Mouse (Mus musculus) liver, adult 2 months (tissue): Measurements from ENCODE around the gene Hist1h2ab. TPM values are rescaled to one million over a fixed set of nuclear protein-coding genes. Genes with fewer than 3 reads are reported as not detected.
"Not testable (repeated sequence)": the region's sequence is repeated elsewhere in the genome, so short reads cannot be mapped to it uniquely, and the experiment has no call there.

Experiments
- DNase-seq: peaks from one replicate; pipeline ENCODE4 v3.0.0-alpha.2; 2011; ENCODE audit warnings: low read depth, low spot score; ENCODE audit errors: extremely low read depth
- H3K27ac ChIP-seq: fragments of 200-500 bp; replicated peaks from 2 replicates; pipeline ENCODE4 v1.5.1; 2012; ENCODE audit warnings: low read depth, mild to moderate bottlenecking, control low read depth, inconsistent platforms, low read length; ENCODE audit not compliant: insufficient read depth
- H3K27me3 ChIP-seq: fragments of 200-500 bp; 2 replicates; pipeline ENCODE4 v1.6.1; 2012; ENCODE audit warnings: mild to moderate bottlenecking, moderate library complexity, low read length, inconsistent platforms; ENCODE audit not compliant: control insufficient read depth, insufficient read depth
- H3K36me3 ChIP-seq: fragments of 200-500 bp; 2 replicates; pipeline ENCODE4 v1.6.1; 2012; ENCODE audit warnings: low read length, inconsistent platforms; ENCODE audit not compliant: control insufficient read depth, insufficient read depth
- H3K4me1 ChIP-seq: fragments of 200-500 bp; 2 replicates; pipeline ENCODE4 v1.6.1; 2011; ENCODE audit warnings: low read length; ENCODE audit not compliant: control insufficient read depth, insufficient read depth
- H3K4me3 ChIP-seq: fragments of 200-500 bp; 2 replicates; pipeline ENCODE4 v1.5.1; 2011; ENCODE audit warnings: low read depth, mild to moderate bottlenecking, control low read depth, low read length, moderate library complexity; ENCODE audit not compliant: insufficient read depth
- H3K79me2 ChIP-seq: fragments of 200-500 bp; 2 replicates; pipeline ENCODE4 v1.6.1; 2012; ENCODE audit warnings: inconsistent platforms, mild to moderate bottlenecking, low read length, moderate library complexity; ENCODE audit not compliant: control insufficient read depth, insufficient read depth
- H3K9ac ChIP-seq: fragments of 200-500 bp; 2 replicates; pipeline ENCODE4 v1.6.1; 2012; ENCODE audit warnings: low read depth, mild to moderate bottlenecking, control low read depth, inconsistent platforms, low read length
- CTCF ChIP-seq: fragments of 200-500 bp; IDR thresholded peaks from 2 replicates; pipeline ENCODE4 v1.5.1; 2011; ENCODE audit warnings: low read depth, low read length, control low read depth
- POLR2A ChIP-seq: fragments of 200-500 bp; IDR thresholded peaks from 2 replicates; pipeline ENCODE4 v1.6.1; 2011; ENCODE audit warnings: low read length, control low read depth; ENCODE audit not compliant: insufficient read depth; ENCODE audit errors: extremely low read depth
- WGBS: fragments of 180-500 bp; shearing (Covaris S2); methylation state at CpG from one replicate; pipeline ENCODE4 v1.1.7; 2018; 5-methylcytosine and 5-hydroxymethylcytosine counted together
- polyA plus RNA-seq: library from polyadenylated mRNA; depleted of rRNA; stranded (reverse); fragments of >200 nt; gene quantifications from 2 replicates; pipeline ENCODE4 v1.2.3, GENCODE M21; 2012
- total RNA-seq: library from RNA; depleted of rRNA; stranded (reverse); fragments of >200 nt; gene quantifications from 2 replicates; pipeline ENCODE4 v1.2.3, GENCODE M21; 2014

Gene Hist1h2ab
- total and polyA plus RNA-seq, 2 experiments, result 1.0 to 19.4 TPM

DNA sequence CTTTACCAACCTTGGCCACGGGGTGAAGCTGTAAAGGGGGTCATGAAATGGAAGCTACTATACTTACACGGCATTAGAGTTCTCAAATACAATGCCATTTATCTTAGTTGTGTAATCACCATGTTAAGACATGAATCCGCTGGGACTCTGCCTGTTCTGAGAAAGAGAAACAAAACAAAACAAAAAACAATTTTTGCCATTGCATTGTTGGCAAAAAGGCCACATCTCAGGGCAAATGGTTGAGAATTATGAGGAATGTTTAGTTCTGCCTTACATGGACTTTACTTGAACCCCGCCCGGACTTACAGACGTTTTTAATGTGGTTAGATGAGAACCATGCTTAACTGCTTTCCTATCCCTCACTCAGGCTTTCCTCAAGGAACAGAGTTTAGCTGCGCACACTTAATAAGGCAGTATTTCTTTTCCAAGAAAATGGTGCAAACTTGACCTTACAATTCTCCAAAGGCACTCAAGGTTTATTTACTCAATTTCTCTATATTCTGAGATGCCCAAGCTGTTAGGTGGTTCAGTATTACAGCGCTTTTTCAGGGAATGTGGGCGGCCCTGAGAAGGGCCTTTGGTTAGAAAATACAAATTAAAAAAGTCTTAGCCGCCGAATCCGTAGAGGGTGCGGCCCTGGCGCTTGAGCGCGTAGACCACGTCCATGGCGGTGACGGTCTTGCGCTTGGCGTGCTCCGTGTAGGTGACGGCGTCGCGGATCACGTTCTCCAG lies 9.5 kb downstream of the Hist1h2ab start:
- 5% methylated on average over 25 of the region's 27 CpGs for WGBS
- DNase-seq, result no peak
- peak overlapping the region; percentile 67; the same call in 1 of the 2 replicates for H3K4me3 ChIP-seq
- H3K36me3 ChIP-seq, result no peaks in the 10 kb centered on the region
- H3K79me2 ChIP-seq, result no peaks in the 10 kb centered on the region
- H3K9ac ChIP-seq, result peak overlapping the region; percentile 43; the same call in 1 of the 2 replicates
- TF ChIP-seq CTCF (no peak), POLR2A (no peak)
- no peaks in the 10 kb centered on the region for H3K27me3 ChIP-seq
- peaks cover 11% of the 10 kb centered on the region; the same call in 1 of the 2 replicates for H3K4me1 ChIP-seq
- H3K27ac ChIP-seq, result no peak overlapping the region

DNA sequence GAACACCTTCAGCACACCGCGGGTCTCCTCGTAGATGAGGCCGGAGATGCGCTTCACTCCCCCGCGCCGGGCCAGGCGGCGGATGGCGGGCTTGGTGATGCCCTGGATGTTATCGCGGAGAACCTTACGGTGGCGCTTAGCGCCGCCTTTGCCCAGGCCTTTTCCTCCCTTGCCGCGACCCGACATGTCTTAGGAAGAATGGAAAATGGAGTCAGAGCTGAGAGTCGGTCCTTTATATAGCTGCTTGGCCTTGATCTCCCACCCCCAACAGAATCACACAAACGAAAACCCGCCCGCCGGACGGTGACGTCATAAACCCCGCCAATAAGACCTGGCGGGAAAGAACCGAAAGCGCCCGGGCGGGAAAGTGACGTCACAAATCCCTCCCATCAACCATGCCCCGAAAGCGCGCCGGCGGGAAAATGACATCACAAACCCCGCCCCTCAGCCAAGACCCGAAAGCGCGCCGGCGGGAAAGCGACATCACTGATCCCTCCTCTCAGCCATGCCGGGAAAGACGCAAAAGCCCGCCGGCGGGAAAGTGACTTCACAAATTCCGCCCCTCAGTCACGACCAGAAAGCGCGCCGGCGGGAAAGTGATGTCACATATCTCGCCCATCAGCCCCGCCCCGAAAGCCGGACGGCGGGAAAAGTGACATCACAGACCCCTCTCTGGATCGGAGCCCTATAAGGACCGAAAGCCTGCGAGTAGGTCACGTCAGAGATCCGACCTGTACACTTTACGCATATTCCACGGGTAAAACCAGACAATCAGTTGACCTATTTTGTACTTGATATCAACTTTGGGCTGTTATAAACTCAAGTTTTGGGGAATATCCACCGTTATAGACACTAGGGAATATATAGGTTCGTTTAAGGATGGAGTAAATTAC lies 10.3 kb downstream of the Hist1h2ab start, which contains the start of gene Hist1h4a:
Gene Hist1h4a (minus strand): TSS at position 259 of the 893 bp plus-strand sequence.
- H3K79me2 ChIP-seq, result no peaks in the 10 kb centered on the region
- peak within 1 kb of the TSS; percentile 67 for H3K4me3 ChIP-seq
- under 1% methylated on average over 67 of the region's 72 CpGs for WGBS
- no peaks in the 10 kb centered on the region for H3K36me3 ChIP-seq
- TF ChIP-seq POLR2A, result peak; percentile 64; the same call in 1 of the 2 replicates
- TF ChIP-seq CTCF, result no peak
- no peaks in the 10 kb centered on the region for H3K27me3 ChIP-seq
- H3K27ac ChIP-seq, result peak within 1 kb of the TSS; percentile 62; the same call in 1 of the 2 replicates
- H3K4me1 ChIP-seq, result peaks cover 11% of the 10 kb centered on the region; the same call in 1 of the 2 replicates
- peak; percentile 87 for DNase-seq
- peak within 1 kb of the TSS; percentile 72 for H3K9ac ChIP-seq

DNA sequence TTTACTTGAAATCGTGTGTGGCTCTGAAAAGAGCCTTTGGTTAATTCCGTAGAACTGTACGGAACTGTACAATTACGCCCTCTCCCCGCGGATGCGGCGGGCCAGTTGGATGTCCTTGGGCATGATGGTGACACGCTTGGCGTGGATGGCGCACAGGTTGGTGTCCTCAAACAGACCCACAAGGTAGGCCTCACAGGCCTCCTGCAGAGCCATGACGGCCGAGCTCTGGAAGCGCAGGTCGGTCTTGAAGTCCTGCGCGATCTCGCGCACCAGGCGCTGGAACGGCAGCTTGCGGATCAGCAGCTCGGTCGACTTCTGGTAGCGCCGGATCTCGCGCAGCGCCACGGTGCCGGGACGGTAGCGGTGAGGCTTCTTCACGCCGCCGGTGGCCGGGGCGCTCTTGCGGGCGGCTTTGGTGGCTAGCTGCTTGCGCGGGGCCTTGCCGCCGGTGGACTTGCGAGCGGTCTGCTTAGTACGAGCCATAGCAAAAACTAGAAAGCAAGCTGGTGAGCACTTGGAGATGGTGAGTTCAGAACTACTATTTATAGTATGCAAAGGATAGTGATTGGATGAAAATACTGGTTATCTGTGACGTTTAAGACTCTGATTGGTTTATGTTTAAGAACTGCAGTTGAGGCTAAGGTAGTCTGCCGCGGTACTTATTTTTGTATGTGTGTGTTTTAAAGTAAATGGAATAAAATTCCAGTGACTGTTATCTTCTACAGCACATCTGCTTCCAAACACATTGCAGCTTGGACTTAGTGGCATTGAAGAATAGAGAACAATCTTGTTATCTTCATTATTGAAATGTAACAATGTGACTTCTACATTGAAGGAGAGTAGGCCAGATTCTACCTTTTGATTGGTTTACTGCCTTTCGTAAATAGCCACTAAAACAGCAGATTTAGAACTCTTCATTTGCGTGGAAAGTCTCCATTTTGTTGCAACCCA lies 11.2 kb downstream of the Hist1h2ab start, which contains the start of gene Hist1h3a:
Gene Hist1h3a (minus strand): TSS at position 516 of the 951 bp plus-strand sequence.
- H3K4me3 ChIP-seq, result peak within 1 kb of the TSS; percentile 66
- DNase-seq, result peak; percentile 96
- H3K79me2 ChIP-seq, H3K36me3 ChIP-seq, H3K27me3 ChIP-seq: not testable (repeated sequence)
- peaks cover 17% of the 10 kb centered on the region; the same call in 1 of the 2 replicates for H3K4me1 ChIP-seq
- peak within 1 kb of the TSS; percentile 65 for H3K27ac ChIP-seq
- under 1% methylated on average over 45 of the region's 52 CpGs for WGBS
- peak within 1 kb of the TSS; percentile 72 for H3K9ac ChIP-seq
- 0 out of 2 replicates have a peak, but pooled peaks have one; percentile 73 for TF ChIP-seq POLR2A

- Histone ChIP-seq H3K27me3 (no peaks in the 10 kb centered on the region), H3K36me3 (no peaks in the 10 kb centered on the region), H3K4me1 (peaks cover 14% of the 10 kb centered on the region; the same call in 1 of the 2 replicates), H3K79me2 (no peaks in the 10 kb centered on the region), H3K9ac (peak overlapping the region; percentile 33; the same call in 1 of the 2 replicates), H3K4me3 (no peak overlapping the region), H3K27ac (peak overlapping the region; percentile 65)
- no peak for DNase-seq
- TF ChIP-seq POLR2A (no peak), CTCF (no peak)
- WGBS, result under 1% methylated on average over 10 of the region's 10 CpGs
Observed at GRCm38 (mm10) chr13:23763242-23763585, 12.3 kb downstream of the Hist1h2ab start.

GRCm38 (mm10) chr13:23763586-23764323 lies 12.8 kb downstream of the Hist1h2ab start, which contains the start of gene Hist1h1a:
Gene Hist1h1a, plus strand, starts transcription at chr13:23763666.
- Histone ChIP-seq H3K9ac (peak within 1 kb of the TSS; percentile 74), H3K27ac (peak within 1 kb of the TSS; percentile 65), H3K4me3 (peak within 1 kb of the TSS; percentile 69), H3K27me3 (no peaks in the 10 kb centered on the region), H3K4me1 (peaks cover 14% of the 10 kb centered on the region; the same call in 1 of the 2 replicates), H3K79me2 (no peaks in the 10 kb centered on the region), H3K36me3 (no peaks in the 10 kb centered on the region)
- TF ChIP-seq CTCF, result no peak
- 0 out of 2 replicates have a peak, but pooled peaks have one; percentile 49 for TF ChIP-seq POLR2A
- peak; percentile 87 for DNase-seq
- 6% methylated on average over 34 of the region's 34 CpGs for WGBS
